Mouse (Mus musculus) megakaryocyte progenitor cell, adult 5-6 weeks (primary cell): ENCODE data around the gene Dhx33. TPM values are rescaled to one million over a fixed set of nuclear protein-coding genes. Genes with fewer than 3 reads are reported as not detected.

Experiments used
- total RNA-seq, 2 experiments: library from RNA; stranded (forward) in 1 of 2; stranded (reverse) in 1 of 2; fragments of 157-497, 149-512 nt in 1 of 2; fragments of 200-1000 nt in 1 of 2; gene quantifications; 2 replicates each; pipeline versions ENCODE4 v1.2.3 to v1.2.4; 2015 to 2017

Dhx33 gene
- total RNA-seq, 2 experiments from 2014 or later, result 23.5 to 28.4 TPM

Other genes starting within 250 kb of the Dhx33 start
- gene Zfp3, start 240.2 kb downstream of the Dhx33 start, total RNA-seq (2015), result 1.3 and 2.1 TPM in 2 replicates
- gene Zfp3, start 240.2 kb downstream of the Dhx33 start, total RNA-seq (2017), result 1.9 and 2.7 TPM in 2 replicates
- 0.37 TPM in 1 of 2 replicates, not detected in the other for gene Scimp, start 191.9 kb downstream of the Dhx33 start, total RNA-seq (2015)
- not detected in 2 replicates for gene Scimp, start 191.9 kb downstream of the Dhx33 start, total RNA-seq (2017)
- gene Rabep1, start 159.7 kb downstream of the Dhx33 start, total RNA-seq (2015), result 19.5 and 28.2 TPM in 2 replicates
- 30.8 and 52.6 TPM in 2 replicates for gene Rabep1, start 159.7 kb downstream of the Dhx33 start, total RNA-seq (2017)
- gene Nup88, start 34.5 kb downstream of the Dhx33 start, total RNA-seq (2015), result 138 and 143 TPM in 2 replicates
- 135 and 164 TPM in 2 replicates for gene Nup88, start 34.5 kb downstream of the Dhx33 start, total RNA-seq (2017)
- 41.2 and 68.1 TPM in 2 replicates for gene Rpain, start 34.2 kb downstream of the Dhx33 start, total RNA-seq (2015)
- gene Rpain, start 34.2 kb downstream of the Dhx33 start, total RNA-seq (2017), result 25.3 and 48.4 TPM in 2 replicates
- 642 and 695 TPM in 2 replicates for gene C1qbp, start 21.4 kb downstream of the Dhx33 start, total RNA-seq (2015)
- 113 and 117 TPM in 2 replicates for gene C1qbp, start 21.4 kb downstream of the Dhx33 start, total RNA-seq (2017)
- 26.4 and 30.6 TPM in 2 replicates for gene Mis12, start 15.2 kb upstream of the Dhx33 start, total RNA-seq (2015)
- gene Mis12, start 15.2 kb upstream of the Dhx33 start, total RNA-seq (2017), result 32.4 and 40.0 TPM in 2 replicates
- 30.7 and 33.0 TPM in 2 replicates for gene Derl2, start 15.4 kb upstream of the Dhx33 start, total RNA-seq (2015)
- gene Derl2, start 15.4 kb upstream of the Dhx33 start, total RNA-seq (2017), result 41.4 and 43.5 TPM in 2 replicates
- not detected in 2 replicates for gene 6330403K07Rik, start 29.1 kb upstream of the Dhx33 start, total RNA-seq (2015)
- gene 6330403K07Rik, start 29.1 kb upstream of the Dhx33 start, total RNA-seq (2017), result not detected in 2 replicates
- 4.9 and 5.0 TPM in 2 replicates for gene Nlrp1a, start 140.3 kb upstream of the Dhx33 start, total RNA-seq (2015)
- gene Nlrp1a, start 140.3 kb upstream of the Dhx33 start, total RNA-seq (2017), result 7.5 and 7.7 TPM in 2 replicates
- gene Nlrp1b, start 226.3 kb upstream of the Dhx33 start, total RNA-seq (2015), result 0.35 and 0.68 TPM in 2 replicates
- gene Nlrp1b, start 226.3 kb upstream of the Dhx33 start, total RNA-seq (2017), result 0.25 and 0.30 TPM in 2 replicates